Mouse (Mus musculus) spleen, embryonic (tissue): ENCODE data around the gene Cdk14.

Source experiments
- CTCF ChIA-PET: fragments of 350-600 bp; sonication (Branson Sonifier 250); formaldehyde crosslinking; loops from one replicate; lab custom pipeline; 2022; lab: Charles Lee

The Cdk14 gene

GRCm38 (mm10) chr5:5319824-5320505 lies 100.1 kb downstream of the Cdk14 start:
- CTCF ChIA-PET: no interaction called here

- CTCF ChIA-PET: no interaction called here
These were observed 105.8 kb downstream of the Cdk14 start for GRCm38 (mm10) chr5:5314270-5314669.

GRCm38 (mm10) chr5:5313195-5313760 lies 106.8 kb downstream of the Cdk14 start:
- CTCF ChIA-PET: no interaction called here

GRCm38 (mm10) chr5:5305286-5305685 lies 114.8 kb downstream of the Cdk14 start:
- CTCF ChIA-PET: no interaction called here

GRCm38 (mm10) chr5:5303102-5303670 lies 116.9 kb downstream of the Cdk14 start:
- CTCF ChIA-PET: no interaction called here

GRCm38 (mm10) chr5:5301571-5302079 lies 118.5 kb downstream of the Cdk14 start:
- CTCF ChIA-PET: no interaction called here

GRCm38 (mm10) chr5:5300998-5301397 lies 119.1 kb downstream of the Cdk14 start:
- CTCF ChIA-PET: no interaction called here

GRCm38 (mm10) chr5:5300290-5300689 lies 119.8 kb downstream of the Cdk14 start:
- CTCF ChIA-PET: no interaction called here

- CTCF ChIA-PET: no interaction called here
These were observed 122.9 kb downstream of the Cdk14 start for GRCm38 (mm10) chr5:5297222-5297621.

GRCm38 (mm10) chr5:5296773-5297172 lies 123.3 kb downstream of the Cdk14 start:
- CTCF ChIA-PET: no interaction called here

- CTCF ChIA-PET: no interaction called here
These were observed 127.1 kb downstream of the Cdk14 start for GRCm38 (mm10) chr5:5292830-5293542.

- CTCF ChIA-PET: no interaction called here
These were observed 128.7 kb downstream of the Cdk14 start for GRCm38 (mm10) chr5:5291321-5291991.

- CTCF ChIA-PET: no interaction called here
These were observed 129.4 kb downstream of the Cdk14 start for GRCm38 (mm10) chr5:5290714-5291113.

- CTCF ChIA-PET: no interaction called here
These were observed 134.2 kb downstream of the Cdk14 start for GRCm38 (mm10) chr5:5285876-5286275.

- CTCF ChIA-PET: no interaction called here
These were observed 135.6 kb downstream of the Cdk14 start for GRCm38 (mm10) chr5:5284531-5284930.

- CTCF ChIA-PET: no interaction called here
These were observed 136.2 kb downstream of the Cdk14 start for GRCm38 (mm10) chr5:5283756-5284430.

- CTCF ChIA-PET: no interaction called here
These were observed 137.7 kb downstream of the Cdk14 start for GRCm38 (mm10) chr5:5282425-5282824.

- CTCF ChIA-PET: no interaction called here
These were observed 144.8 kb downstream of the Cdk14 start for GRCm38 (mm10) chr5:5275321-5275720.

GRCm38 (mm10) chr5:5274318-5274717 lies 145.8 kb downstream of the Cdk14 start:
- CTCF ChIA-PET: no interaction called here

GRCm38 (mm10) chr5:5266787-5267126 lies 153.4 kb downstream of the Cdk14 start:
- CTCF ChIA-PET: interaction anchor here (0.7 kb wide), 1 partner anchor 9 kb away, joined by 3 read pairs; no protein-coding TSS in a partner anchor
